Mouse (Mus musculus): Measurements from ENCODE around the gene Disc1.

Gene Disc1

GRCm38 (mm10) chr8:125053505-125054435 is at the start of gene Disc1:
Disc1 (plus strand) TSS chr8:125054195.
- Histone ChIP-seq H3K27me3 (ENCODE audit: control insufficient read depth, insufficient read depth, low read length, poor library complexity, severe bottlenecking) (no peaks in the 10 kb centered on the region), H3K36me3 (ENCODE audit: control insufficient read depth, insufficient read depth, low read length, poor library complexity, severe bottlenecking) (no peaks in the 10 kb centered on the region)
- peak; percentile 16 for DNase-seq (ENCODE audit: low read depth, low spot score)

DNA sequence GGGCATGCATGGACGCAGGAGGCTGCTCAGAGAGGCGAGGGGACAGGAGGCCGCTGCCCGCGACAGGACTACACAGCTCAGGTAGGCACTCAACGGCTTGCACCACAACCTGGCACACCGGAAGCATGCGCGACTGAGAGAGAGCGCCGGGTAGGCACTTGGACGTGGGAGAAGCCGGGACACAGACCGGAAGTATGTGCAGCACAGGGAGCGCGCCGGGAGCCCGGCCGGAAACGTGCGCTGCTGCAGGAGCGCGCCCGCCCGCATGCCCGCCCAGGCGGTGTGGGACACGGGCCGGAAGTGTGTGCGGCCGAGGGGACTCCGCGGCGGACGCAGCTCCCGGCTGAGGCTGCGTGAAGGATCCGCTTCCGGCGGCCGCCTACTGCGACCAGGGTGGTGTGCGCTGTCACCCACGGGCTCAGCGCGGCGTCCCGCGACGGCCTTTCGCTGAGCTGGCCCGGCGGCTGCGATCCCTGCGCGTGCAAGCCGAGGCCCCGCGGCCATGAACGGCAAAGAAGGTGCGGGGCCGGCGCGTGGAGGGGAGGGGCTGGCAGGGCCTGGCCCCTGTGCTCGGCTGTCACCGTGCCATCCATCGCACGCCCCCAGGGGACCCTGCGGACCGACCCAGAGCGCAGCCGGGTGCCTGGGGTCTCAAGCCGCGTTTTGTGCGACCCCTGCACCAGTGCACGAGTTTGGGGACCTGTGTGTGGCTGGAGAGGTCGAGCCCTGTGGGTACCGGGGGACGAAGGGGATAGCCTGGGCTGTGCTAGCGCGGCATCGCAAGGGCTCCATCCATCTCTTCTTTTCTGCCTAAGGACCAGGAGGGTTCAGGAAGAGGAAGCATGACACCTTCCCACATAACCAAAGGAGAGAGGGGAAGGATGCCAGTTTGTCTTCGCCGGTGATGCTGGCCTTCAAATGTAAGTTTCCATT is 41.0 kb upstream of the Disc1 start, which contains the start of gene Tsnax:
Gene Tsnax, plus strand, starts transcription at position 303 of the 933 bp plus-strand sequence.
- H3K36me3 ChIP-seq (ENCODE audit: control insufficient read depth, insufficient read depth, low read length, poor library complexity, severe bottlenecking) = peaks cover 12% of the 10 kb centered on the region
- DNase-seq (ENCODE audit: low read depth, low spot score) = peak; percentile 77
- no peaks in the 10 kb centered on the region for H3K27me3 ChIP-seq (ENCODE audit: control insufficient read depth, insufficient read depth, low read length, poor library complexity, severe bottlenecking)

- H3K36me3 ChIP-seq (ENCODE audit: control insufficient read depth, insufficient read depth, low read length, poor library complexity, severe bottlenecking) = peaks cover 6% of the 10 kb centered on the region
- DNase-seq (ENCODE audit: low read depth, low spot score) = no peak
- no peaks in the 10 kb centered on the region for H3K27me3 ChIP-seq (ENCODE audit: control insufficient read depth, insufficient read depth, low read length, poor library complexity, severe bottlenecking)
Measured at GRCm38 (mm10) chr8:125024085-125024484, 29.9 kb upstream of the Disc1 start.

- H3K27me3 ChIP-seq (ENCODE audit: control insufficient read depth, insufficient read depth, low read length, poor library complexity, severe bottlenecking) = no peaks in the 10 kb centered on the region
- H3K36me3 ChIP-seq (ENCODE audit: control insufficient read depth, insufficient read depth, low read length, poor library complexity, severe bottlenecking) = peaks cover 8% of the 10 kb centered on the region
- no peak for DNase-seq (ENCODE audit: low read depth, low spot score)
Measured at GRCm38 (mm10) chr8:125027211-125027610, 26.8 kb upstream of the Disc1 start.

DNA sequence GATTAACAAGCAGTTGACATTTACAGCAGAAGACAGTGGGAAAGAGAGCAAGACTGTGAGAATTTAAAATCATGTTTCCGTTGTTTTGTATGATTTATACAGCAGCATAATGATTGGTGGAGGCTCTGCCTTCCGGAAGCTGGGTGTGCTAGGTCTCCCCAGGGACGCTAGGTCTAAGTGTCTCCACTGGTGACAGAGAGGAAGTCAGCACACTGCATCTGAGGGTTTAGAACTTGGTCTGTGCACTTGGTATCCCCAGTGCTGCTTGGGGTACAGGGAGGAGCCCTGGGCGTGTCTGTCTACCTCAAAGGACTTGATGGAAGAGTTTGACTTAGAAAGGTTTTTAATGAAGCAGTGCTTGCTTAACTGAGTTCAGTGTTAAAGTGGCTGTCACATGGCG is 25.2 kb upstream of the Disc1 start:
- peak; percentile 84 for DNase-seq (ENCODE audit: low read depth, low spot score)
- Histone ChIP-seq H3K27me3 (ENCODE audit: control insufficient read depth, insufficient read depth, low read length, poor library complexity, severe bottlenecking) (no peaks in the 10 kb centered on the region), H3K36me3 (ENCODE audit: control insufficient read depth, insufficient read depth, low read length, poor library complexity, severe bottlenecking) (peaks cover 8% of the 10 kb centered on the region)

DNA sequence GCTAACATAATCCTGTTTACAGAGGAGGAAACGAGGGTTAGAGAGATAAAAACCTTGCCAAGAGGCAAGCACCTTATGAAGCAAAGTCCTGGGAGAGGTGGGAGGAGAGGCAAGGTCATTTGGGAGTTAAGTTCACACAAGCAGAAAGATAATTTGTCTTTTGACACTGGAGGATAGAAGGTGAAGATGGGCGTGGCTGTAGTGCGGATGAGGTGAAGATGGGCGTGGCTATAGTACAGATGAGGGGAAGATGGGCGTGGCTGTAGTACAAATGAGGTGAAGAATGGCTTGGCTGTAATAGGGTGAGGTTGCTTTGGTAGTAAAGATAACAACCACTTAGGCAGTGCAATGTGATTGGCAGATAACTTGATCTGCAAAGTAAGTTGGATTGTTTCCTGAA is 22.7 kb upstream of the Disc1 start:
- no peaks in the 10 kb centered on the region for H3K27me3 ChIP-seq (ENCODE audit: control insufficient read depth, insufficient read depth, low read length, poor library complexity, severe bottlenecking)
- peaks cover 1% of the 10 kb centered on the region for H3K36me3 ChIP-seq (ENCODE audit: control insufficient read depth, insufficient read depth, low read length, poor library complexity, severe bottlenecking)
- DNase-seq (ENCODE audit: low read depth, low spot score) = no peak

GRCm38 (mm10) chr8:125034669-125035068 is 19.3 kb upstream of the Disc1 start:
- Histone ChIP-seq H3K27me3 (ENCODE audit: control insufficient read depth, insufficient read depth, low read length, poor library complexity, severe bottlenecking) (no peaks in the 10 kb centered on the region), H3K36me3 (ENCODE audit: control insufficient read depth, insufficient read depth, low read length, poor library complexity, severe bottlenecking) (peaks cover 1% of the 10 kb centered on the region)
- DNase-seq (ENCODE audit: low read depth, low spot score) = peak; percentile 73

- no peaks in the 10 kb centered on the region; the same call in none of the 2 replicates for H3K36me3 ChIP-seq (ENCODE audit: control insufficient read depth, insufficient read depth, low read length, poor library complexity, severe bottlenecking)
- no peak for DNase-seq (ENCODE audit: low read depth, low spot score)
- no peaks in the 10 kb centered on the region for H3K27me3 ChIP-seq (ENCODE audit: control insufficient read depth, insufficient read depth, low read length, poor library complexity, severe bottlenecking)
Measured at GRCm38 (mm10) chr8:125037081-125037480, 16.9 kb upstream of the Disc1 start.

DNA sequence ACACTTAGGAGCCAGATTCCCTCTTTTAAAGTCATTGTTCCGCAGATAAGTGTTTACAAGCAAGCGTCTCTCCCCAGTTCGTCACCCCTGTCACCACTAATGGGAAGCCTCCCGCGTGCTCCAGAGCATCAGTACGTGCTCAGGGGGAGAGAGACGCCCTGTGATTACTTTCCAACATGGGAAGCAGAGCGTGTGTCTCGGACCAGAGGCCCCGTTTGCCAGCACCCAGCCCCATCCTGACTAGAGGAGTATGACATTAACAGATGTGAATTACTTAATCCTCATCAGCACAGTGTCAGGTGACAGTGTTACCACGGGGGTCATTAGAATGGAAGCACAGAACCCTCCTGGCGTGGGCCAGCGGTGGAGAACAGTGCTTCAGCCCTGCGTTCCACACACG is 15.3 kb upstream of the Disc1 start:
- H3K36me3 ChIP-seq (ENCODE audit: control insufficient read depth, insufficient read depth, low read length, poor library complexity, severe bottlenecking) = no peaks in the 10 kb centered on the region; the same call in 1 of the 2 replicates
- DNase-seq (ENCODE audit: low read depth, low spot score) = no peak
- no peaks in the 10 kb centered on the region for H3K27me3 ChIP-seq (ENCODE audit: control insufficient read depth, insufficient read depth, low read length, poor library complexity, severe bottlenecking)

DNA sequence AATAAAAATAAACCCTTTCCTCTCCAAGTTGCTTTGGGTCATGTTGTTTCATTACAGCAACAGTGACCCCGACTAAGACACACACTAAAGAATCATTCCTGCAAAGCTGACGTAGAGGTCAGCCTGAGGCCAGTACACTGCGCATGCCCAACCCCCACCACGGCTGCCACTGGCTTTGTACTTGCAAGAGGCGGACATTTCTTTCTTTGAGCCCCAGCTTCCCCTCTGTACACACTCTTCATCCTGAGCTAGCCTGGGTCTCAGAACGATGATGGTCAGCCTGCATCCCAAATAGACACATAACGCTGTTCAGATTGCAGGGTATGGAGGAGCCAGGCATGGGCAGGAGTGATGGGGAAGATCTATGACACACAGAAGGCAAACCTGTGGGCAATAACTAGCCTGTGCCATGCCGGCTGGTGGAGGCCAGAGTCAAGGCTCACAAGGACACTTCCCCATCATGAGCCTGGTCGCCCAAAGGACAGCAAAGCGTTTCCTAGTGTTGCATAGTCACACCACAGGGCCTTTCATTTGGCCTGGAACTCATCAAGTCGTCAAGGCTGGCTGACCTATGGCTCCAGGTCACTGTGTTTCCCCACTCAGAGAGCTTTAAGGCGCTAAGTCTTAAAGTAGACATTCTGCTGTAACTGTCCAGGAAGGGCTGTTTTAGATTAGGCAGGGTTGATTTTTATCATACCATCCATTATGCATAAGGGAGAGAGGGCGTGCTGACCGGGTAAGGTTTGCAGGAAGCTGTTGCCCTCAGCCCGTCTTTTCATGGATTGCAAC is 13.2 kb upstream of the Disc1 start:
- Histone ChIP-seq H3K27me3 (ENCODE audit: control insufficient read depth, insufficient read depth, low read length, poor library complexity, severe bottlenecking) (no peaks in the 10 kb centered on the region), H3K36me3 (ENCODE audit: control insufficient read depth, insufficient read depth, low read length, poor library complexity, severe bottlenecking) (no peaks in the 10 kb centered on the region; the same call in 1 of the 2 replicates)
- DNase-seq (ENCODE audit: low read depth, low spot score) = no peak

DNA sequence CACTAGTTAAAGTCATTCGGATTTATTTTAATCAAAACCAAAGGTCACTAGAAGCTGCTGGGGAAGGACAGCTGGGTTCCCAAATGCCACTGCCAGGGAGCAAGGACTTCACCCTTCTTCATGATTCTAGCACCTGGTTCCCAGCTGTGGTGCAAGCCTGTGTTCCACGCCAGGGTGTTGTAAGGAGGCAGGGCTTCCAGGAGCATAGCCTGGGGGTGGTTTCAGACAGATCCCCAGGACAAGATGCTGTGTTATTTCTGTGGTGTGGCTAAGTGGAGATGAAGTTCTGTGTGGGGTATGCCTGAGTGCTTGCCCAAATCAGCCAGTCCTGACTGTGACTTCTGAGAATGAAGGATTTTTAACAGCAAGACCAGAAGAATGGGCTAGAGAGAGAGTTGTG is 12.5 kb upstream of the Disc1 start:
- Histone ChIP-seq H3K27me3 (ENCODE audit: control insufficient read depth, insufficient read depth, low read length, poor library complexity, severe bottlenecking) (no peaks in the 10 kb centered on the region), H3K36me3 (ENCODE audit: control insufficient read depth, insufficient read depth, low read length, poor library complexity, severe bottlenecking) (no peaks in the 10 kb centered on the region; the same call in 1 of the 2 replicates)
- DNase-seq (ENCODE audit: low read depth, low spot score) = no peak

GRCm38 (mm10) chr8:125043394-125043793 is 10.6 kb upstream of the Disc1 start:
- no peak for DNase-seq (ENCODE audit: low read depth, low spot score)
- Histone ChIP-seq H3K27me3 (ENCODE audit: control insufficient read depth, insufficient read depth, low read length, poor library complexity, severe bottlenecking) (no peaks in the 10 kb centered on the region), H3K36me3 (ENCODE audit: control insufficient read depth, insufficient read depth, low read length, poor library complexity, severe bottlenecking) (no peaks in the 10 kb centered on the region; the same call in 1 of the 2 replicates)

GRCm38 (mm10) chr8:125043935-125044334 is 10.1 kb upstream of the Disc1 start:
- DNase-seq (ENCODE audit: low read depth, low spot score) = no peak
- no peaks in the 10 kb centered on the region for H3K27me3 ChIP-seq (ENCODE audit: control insufficient read depth, insufficient read depth, low read length, poor library complexity, severe bottlenecking)
- H3K36me3 ChIP-seq (ENCODE audit: control insufficient read depth, insufficient read depth, low read length, poor library complexity, severe bottlenecking) = no peaks in the 10 kb centered on the region; the same call in 1 of the 2 replicates

DNA sequence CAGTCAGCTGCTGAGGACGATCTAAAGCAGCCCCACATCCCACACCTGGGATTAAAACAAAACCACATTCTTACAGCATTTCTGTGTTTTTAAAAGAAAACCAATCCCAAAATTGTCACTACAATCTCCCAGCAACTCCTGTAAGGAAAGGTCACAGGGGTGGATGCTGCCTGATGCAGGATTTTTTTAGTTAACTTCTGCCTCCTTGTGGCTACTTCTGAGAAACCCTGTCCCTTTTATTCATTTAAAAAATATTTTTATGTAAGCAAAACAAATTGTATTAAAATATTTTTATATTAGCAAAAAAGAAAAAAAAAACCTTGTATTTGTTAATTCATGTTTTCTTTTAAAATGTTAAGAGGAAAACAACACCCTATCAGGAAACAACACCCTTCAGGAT is 8.2 kb upstream of the Disc1 start:
- Histone ChIP-seq H3K36me3 (ENCODE audit: control insufficient read depth, insufficient read depth, low read length, poor library complexity, severe bottlenecking) (no peaks in the 10 kb centered on the region), H3K27me3 (ENCODE audit: control insufficient read depth, insufficient read depth, low read length, poor library complexity, severe bottlenecking) (no peaks in the 10 kb centered on the region)
- DNase-seq (ENCODE audit: low read depth, low spot score) = no peak
